Mouse (Mus musculus) embryonic fibroblast, embryonic 13.5 days (primary cell): Measurements from ENCODE around the gene Gmpr2.

Experiments used
- CTCF ChIP-seq: IDR thresholded peaks from 2 replicates; pipeline ENCODE4 v1.5.1; 2011; ENCODE audit warnings: mild to moderate bottlenecking, control low read depth, low read length, moderate library complexity, borderline replicate concordance; ENCODE audit not compliant: insufficient read depth
- POLR2A ChIP-seq: IDR thresholded peaks from 2 replicates; pipeline ENCODE4 v1.6.1; 2011; ENCODE audit warnings: low read depth, mild to moderate bottlenecking, control low read depth, low read length, moderate library complexity

DNA sequence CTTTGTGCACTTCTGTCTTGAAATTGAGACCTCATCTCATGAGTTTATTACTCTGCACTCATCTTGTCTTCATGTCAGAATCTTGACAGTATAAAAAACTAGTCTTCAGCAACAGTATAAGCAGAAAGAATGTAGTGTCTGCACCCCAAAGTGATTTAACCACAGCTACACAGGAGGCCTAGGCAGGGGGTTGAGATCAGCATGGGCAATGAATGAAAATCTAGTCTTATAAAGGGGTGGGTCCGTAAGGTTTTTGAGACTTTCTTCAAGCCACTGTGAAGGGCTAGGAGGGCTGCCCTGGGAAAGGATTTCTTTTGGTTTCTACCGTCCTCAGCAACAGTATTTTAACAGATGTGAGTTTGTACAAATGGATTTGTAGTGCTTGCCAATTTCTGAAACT lies 11.1 kb upstream of the Gmpr2 start:
- TF ChIP-seq POLR2A: no peak
- no peak for TF ChIP-seq CTCF
